Mouse (Mus musculus): ENCODE measurements around the gene Kti12.
A peak's percentile ranks its signal among the peaks of the same experiment; 100 is the strongest.

Gene Kti12

GRCm38 (mm10) chr4:108869730-108870374, 22.3 kb downstream of the Kti12 start:
- DNase-seq: peak; percentile 7 to 72

- DNase-seq: no peak
These were observed 26.2 kb downstream of the Kti12 start for GRCm38 (mm10) chr4:108873746-108874145.

- DNase-seq: no peak
These were observed 30.3 kb downstream of the Kti12 start for GRCm38 (mm10) chr4:108877901-108878300.

GRCm38 (mm10) chr4:108878963-108879822, 31.6 kb downstream of the Kti12 start, which contains the start of gene Rab3b:
TSS of gene Rab3b (plus strand) at chr4:108879063.
- DNase-seq: peak; percentile 19 to 60

- no peak for DNase-seq
These were observed 36.2 kb downstream of the Kti12 start for GRCm38 (mm10) chr4:108883815-108884214.

- no peak for DNase-seq
These were observed 39.9 kb downstream of the Kti12 start for GRCm38 (mm10) chr4:108887456-108887855.

- DNase-seq: no peak
These were observed 43.3 kb downstream of the Kti12 start for GRCm38 (mm10) chr4:108890876-108891275.

All from spleen, adult 18-20 months (tissue).